Mouse (Mus musculus) limb, embryonic 14.5 days (tissue): ENCODE results near the gene Tapt1. TPM values are rescaled to one million over a fixed set of nuclear protein-coding genes. Genes with fewer than 3 reads are reported as not detected.
A peak's percentile ranks its signal among the peaks of the same experiment; 100 is the strongest.

Experiments
- ATAC-seq: fragments of 200-750 bp; cut with Nextera tagmentation; 2 replicates; pipeline ENCODE4 v1.8.0; 2017; ENCODE audit warnings: low read depth, moderate number of reproducible peaks, moderate TSS enrichment; ENCODE audit not compliant: low FRiP score
- DNase-seq: peaks from one replicate; pipeline ENCODE4 v3.0.0-alpha.2; 2015; ENCODE audit warnings: low spot score
- H3K27ac ChIP-seq: fragments of 300-500 bp; sonication (generic); replicated peaks from 2 replicates; pipeline ENCODE4 v1.5.1; 2014; ENCODE audit warnings: low read depth, mild to moderate bottlenecking, low read length, moderate library complexity, mixed read lengths
- H3K27me3 ChIP-seq: fragments of 300-500 bp; sonication (generic); 2 replicates; pipeline ENCODE4 v1.6.1; 2014; ENCODE audit warnings: low read length, mixed read lengths; ENCODE audit not compliant: control insufficient read depth, insufficient read depth
- H3K36me3 ChIP-seq: fragments of 300-500 bp; sonication (generic); 2 replicates; pipeline ENCODE4 v1.6.1; 2014; ENCODE audit warnings: mild to moderate bottlenecking, low read length, moderate library complexity, mixed read lengths; ENCODE audit not compliant: control insufficient read depth, insufficient read depth
- H3K4me1 ChIP-seq: fragments of 300-500 bp; sonication (generic); 2 replicates; pipeline ENCODE4 v1.6.1; 2014; ENCODE audit warnings: antibody characterized with exemption, low read length, mixed read lengths; ENCODE audit not compliant: control insufficient read depth, insufficient read depth
- H3K4me2 ChIP-seq: fragments of 300-500 bp; sonication (generic); replicated peaks from 2 replicates; pipeline ENCODE4 v1.6.1; 2014; ENCODE audit warnings: low read depth, mild to moderate bottlenecking, low read length, moderate library complexity; ENCODE audit not compliant: severe bottlenecking
- H3K4me3 ChIP-seq: fragments of 300-500 bp; sonication (generic); replicated peaks from 2 replicates; pipeline ENCODE4 v1.5.1; 2014; ENCODE audit warnings: low read length
- H3K9ac ChIP-seq: fragments of 300-500 bp; sonication (generic); 2 replicates; pipeline ENCODE4 v1.6.1; 2014; ENCODE audit warnings: mild to moderate bottlenecking, low read depth, low read length, moderate library complexity; ENCODE audit not compliant: severe bottlenecking
- H3K9me3 ChIP-seq: fragments of 300-500 bp; sonication (generic); 2 replicates; pipeline ENCODE4 v1.6.1; 2016; ENCODE audit warnings: low read length; ENCODE audit not compliant: control insufficient read depth
- POLR2A ChIP-seq: fragments of 200-500 bp; IDR thresholded peaks from 2 replicates; pipeline ENCODE4 v1.8.0; 2012; ENCODE audit warnings: inconsistent platforms, mild to moderate bottlenecking, moderate library complexity, borderline replicate concordance; ENCODE audit not compliant: insufficient read depth, insufficient read length; ENCODE audit errors: extremely low read depth
- WGBS: fragments of 180-500 bp; shearing (Covaris S2); extraction: QIAGEN DNeasy Blood & Tissue Kit; methylation state at CpG from one replicate; pipeline ENCODE4 v1.1.7; 2014; 5-methylcytosine and 5-hydroxymethylcytosine counted together
- polyA plus RNA-seq, 2 experiments: library from polyadenylated mRNA; depleted of rRNA in 1 of 2; stranded (reverse) in 1 of 2; unstranded in 1 of 2; fragments of >200 nt; fragmentation: Nextera tagmentation in 1 of 2; extraction: Ambion mirVana in 1 of 2; gene quantifications; 2 replicates each; pipeline versions ENCODE4 v1.2.1 to v1.2.3; 2012 to 2014

Gene Tapt1
- polyA plus RNA-seq, 2 experiments, result 36.0 to 47.9 TPM

GRCm38 (mm10) chr5:44253449-44253848, 27.0 kb upstream of the Tapt1 start:
- Histone ChIP-seq H3K4me2 (no peak overlapping the region), H3K9me3 (no peaks in the 10 kb centered on the region), H3K27me3 (no peaks in the 10 kb centered on the region), H3K4me3 (no peak overlapping the region), H3K36me3 (no peaks in the 10 kb centered on the region), H3K27ac (no peak overlapping the region), H3K9ac (no peak overlapping the region), H3K4me1 (no peaks in the 10 kb centered on the region)
- DNase-seq (no peak), ATAC-seq (no peak)
- 80% methylated on average over 6 of the region's 6 CpGs for WGBS
- no peak for TF ChIP-seq POLR2A

- Histone ChIP-seq H3K9me3 (no peaks in the 10 kb centered on the region), H3K9ac (no peak overlapping the region), H3K4me1 (no peaks in the 10 kb centered on the region), H3K27ac (no peak overlapping the region), H3K4me3 (no peak overlapping the region), H3K4me2 (no peak overlapping the region), H3K36me3 (no peaks in the 10 kb centered on the region), H3K27me3 (no peaks in the 10 kb centered on the region)
- 77% methylated on average over 4 of the region's 4 CpGs for WGBS
- ATAC-seq, result no peak
- TF ChIP-seq POLR2A, result no peak
- DNase-seq, result no peak
Measured at GRCm38 (mm10) chr5:44252395-44252794, 26.0 kb upstream of the Tapt1 start.

- Histone ChIP-seq H3K4me3 (no peak overlapping the region), H3K4me1 (0 out of 2 replicates have a peak, but pooled peaks cover 2% of the 10 kb centered on the region)
- DNase-seq, result no peak
Measured at GRCm38 (mm10) chr5:44250211-44250955, 24.0 kb upstream of the Tapt1 start.

GRCm38 (mm10) chr5:44249363-44249762, 22.9 kb upstream of the Tapt1 start:
- H3K4me3 ChIP-seq, result no peak overlapping the region
- no peaks in the 10 kb centered on the region for H3K27me3 ChIP-seq
- H3K4me2 ChIP-seq, result no peak overlapping the region
- no peaks in the 10 kb centered on the region for H3K36me3 ChIP-seq
- no peaks in the 10 kb centered on the region for H3K9me3 ChIP-seq
- H3K27ac ChIP-seq, result no peak overlapping the region
- WGBS, result 70% methylated on average over 6 of the region's 6 CpGs
- ATAC-seq (no peak), DNase-seq (no peak)
- H3K9ac ChIP-seq, result no peak overlapping the region
- TF ChIP-seq POLR2A, result no peak
- 0 out of 2 replicates have a peak, but pooled peaks cover 2% of the 10 kb centered on the region for H3K4me1 ChIP-seq

More at GRCm38 (mm10) chr5:44250211-44250955, 24.0 kb upstream of the Tapt1 start:
- Histone ChIP-seq H3K27ac (no peak overlapping the region), H3K36me3 (no peaks in the 10 kb centered on the region), H3K9ac (no peak overlapping the region), H3K9me3 (no peaks in the 10 kb centered on the region), H3K27me3 (no peaks in the 10 kb centered on the region), H3K4me2 (no peak overlapping the region)
- ATAC-seq, result no peak
- 80% methylated on average over 5 of the region's 5 CpGs for WGBS
- no peak for TF ChIP-seq POLR2A

- Histone ChIP-seq H3K9me3 (no peaks in the 10 kb centered on the region), H3K36me3 (no peaks in the 10 kb centered on the region), H3K4me3 (no peak overlapping the region), H3K27me3 (no peaks in the 10 kb centered on the region), H3K4me1 (0 out of 2 replicates have a peak, but pooled peaks cover 2% of the 10 kb centered on the region), H3K4me2 (no peak overlapping the region), H3K27ac (no peak overlapping the region), H3K9ac (no peak overlapping the region)
- WGBS, result 26% methylated on average over 11 of the region's 11 CpGs
- ATAC-seq, result peak; percentile 48; the same call in 1 of the 2 replicates
- no peak for DNase-seq
- no peak for TF ChIP-seq POLR2A
Measured at GRCm38 (mm10) chr5:44246493-44247217, 20.2 kb upstream of the Tapt1 start.
